Mouse (Mus musculus): Measurements from ENCODE around the gene Slc44a2.

The Slc44a2 gene

DNA sequence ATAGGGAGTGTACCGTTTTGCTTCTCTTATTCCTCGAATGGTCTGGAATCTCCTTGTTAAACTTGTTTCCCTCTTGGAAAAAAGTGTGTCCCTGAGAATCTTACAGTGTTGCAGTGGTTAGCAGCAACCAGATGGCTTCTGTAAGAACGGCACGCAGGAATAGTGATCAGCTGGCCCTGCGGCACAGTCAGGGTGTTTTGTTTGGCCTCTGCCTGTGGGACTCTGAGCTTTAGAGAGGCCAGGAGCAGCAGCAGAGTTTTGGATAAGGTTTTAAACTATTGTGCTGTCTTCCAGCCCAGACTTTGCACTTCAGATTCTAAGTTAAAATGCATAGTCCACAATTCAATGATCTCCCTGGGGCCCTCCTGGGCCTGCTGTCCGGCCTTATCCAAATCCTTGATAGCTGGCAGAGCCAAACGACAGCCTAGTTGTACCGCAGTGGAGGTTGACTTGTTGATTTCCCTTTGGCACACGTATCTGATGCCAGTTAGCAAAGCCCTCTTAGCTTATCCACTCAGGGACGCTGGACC is 72.2 kb downstream of the Slc44a2 start:
- DNase-seq = no peak

GRCm38 (mm10) chr9:21395692-21396091 is 75.2 kb downstream of the Slc44a2 start:
- DNase-seq = no peak

DNA sequence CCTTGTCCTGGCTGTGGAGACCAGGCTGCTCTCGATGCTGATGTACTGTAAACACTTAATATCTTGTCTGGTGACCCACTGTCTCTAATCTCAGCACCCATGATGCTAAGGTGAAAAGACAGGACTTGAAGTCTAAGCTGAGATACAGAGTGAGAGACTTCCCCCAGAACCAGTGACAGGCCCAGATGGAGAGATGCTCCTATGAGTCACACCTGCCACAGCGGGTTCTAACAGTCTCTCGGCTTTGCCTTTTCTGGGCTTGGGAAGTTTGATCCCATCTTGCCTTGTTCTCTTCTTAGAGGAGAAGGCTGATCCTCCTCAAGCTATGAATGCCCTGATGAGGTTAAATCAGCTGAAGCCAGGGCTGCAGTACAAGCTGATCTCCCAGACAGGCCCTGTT is 76.7 kb downstream of the Slc44a2 start:
- no peak for DNase-seq

GRCm38 (mm10) chr9:21401042-21401441 is 80.5 kb downstream of the Slc44a2 start:
- DNase-seq = no peak

DNA sequence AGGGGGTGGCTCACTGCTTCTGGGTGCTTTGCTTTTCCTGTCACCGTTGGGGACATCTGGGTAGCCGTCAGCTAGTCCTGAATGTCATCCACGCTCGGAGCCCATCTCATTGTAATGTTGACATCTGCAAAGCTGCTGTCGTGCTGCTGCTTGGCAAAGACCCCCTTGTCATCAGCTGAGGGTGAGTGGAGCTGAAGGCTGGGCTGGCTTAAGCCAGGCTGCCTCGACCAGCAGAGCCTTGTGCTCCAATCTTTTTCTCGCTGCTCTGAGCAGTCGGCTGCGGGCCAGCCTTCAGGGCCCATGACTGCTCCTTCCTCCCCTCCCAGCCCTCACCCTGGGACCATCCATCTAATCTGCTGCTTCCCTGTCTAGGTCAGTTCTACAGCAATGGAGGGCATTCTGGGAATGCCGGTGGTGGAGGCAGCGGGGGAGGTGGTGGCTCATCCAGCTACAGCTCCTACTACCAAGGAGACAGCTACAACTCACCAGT is 82.3 kb downstream of the Slc44a2 start:
- DNase-seq = no peak

GRCm38 (mm10) chr9:21403745-21404144 is 83.2 kb downstream of the Slc44a2 start:
- DNase-seq = no peak
